Mouse (Mus musculus) testis, adult 2 months (tissue): Measurements from ENCODE around the gene Arl15. TPM values are rescaled to one million over a fixed set of nuclear protein-coding genes. Genes with fewer than 3 reads are reported as not detected.

Source experiments
- H3K27ac ChIP-seq: fragments of 200-500 bp; 2 replicates; pipeline ENCODE4 v1.5.1; 2012; ENCODE audit warnings: low read depth, low read length; ENCODE audit not compliant: control insufficient read depth, insufficient read depth
- H3K27me3 ChIP-seq: fragments of 200-500 bp; 2 replicates; pipeline ENCODE4 v1.6.1; 2012; ENCODE audit warnings: mild to moderate bottlenecking, low read length, moderate library complexity; ENCODE audit not compliant: control insufficient read depth, insufficient read depth
- H3K36me3 ChIP-seq: fragments of 200-500 bp; 2 replicates; pipeline ENCODE4 v1.6.1; 2012; ENCODE audit warnings: mild to moderate bottlenecking, low read length; ENCODE audit not compliant: control insufficient read depth, insufficient read depth
- H3K4me1 ChIP-seq: fragments of 200-500 bp; 2 replicates; pipeline ENCODE4 v1.6.1; 2012; ENCODE audit warnings: low read length; ENCODE audit not compliant: control insufficient read depth, insufficient read depth
- H3K4me3 ChIP-seq: fragments of 200-500 bp; 2 replicates; pipeline ENCODE4 v1.5.1; 2012; ENCODE audit warnings: low read depth, mild to moderate bottlenecking, low read length, moderate library complexity, mixed read lengths; ENCODE audit not compliant: control insufficient read depth
- CTCF ChIP-seq: fragments of 200-500 bp; IDR thresholded peaks from 2 replicates; pipeline ENCODE4 v1.5.1; 2012; ENCODE audit warnings: low read depth, mild to moderate bottlenecking, inconsistent platforms, low read length, moderate library complexity; ENCODE audit not compliant: control insufficient read depth, insufficient read depth, insufficient replicate concordance
- POLR2A ChIP-seq: fragments of 200-500 bp; IDR thresholded peaks from 2 replicates; pipeline ENCODE4 v1.6.1; 2012; ENCODE audit warnings: low read depth, mild to moderate bottlenecking, inconsistent platforms, low read length, moderate library complexity; ENCODE audit not compliant: control insufficient read depth
- polyA plus RNA-seq: library from polyadenylated mRNA; depleted of rRNA; stranded (reverse); fragments of >200 nt; gene quantifications from 2 replicates; pipeline ENCODE4 v1.2.3, GENCODE M21; 2012

The Arl15 gene
- polyA plus RNA-seq, 1 experiment, result 2.0 TPM

DNA sequence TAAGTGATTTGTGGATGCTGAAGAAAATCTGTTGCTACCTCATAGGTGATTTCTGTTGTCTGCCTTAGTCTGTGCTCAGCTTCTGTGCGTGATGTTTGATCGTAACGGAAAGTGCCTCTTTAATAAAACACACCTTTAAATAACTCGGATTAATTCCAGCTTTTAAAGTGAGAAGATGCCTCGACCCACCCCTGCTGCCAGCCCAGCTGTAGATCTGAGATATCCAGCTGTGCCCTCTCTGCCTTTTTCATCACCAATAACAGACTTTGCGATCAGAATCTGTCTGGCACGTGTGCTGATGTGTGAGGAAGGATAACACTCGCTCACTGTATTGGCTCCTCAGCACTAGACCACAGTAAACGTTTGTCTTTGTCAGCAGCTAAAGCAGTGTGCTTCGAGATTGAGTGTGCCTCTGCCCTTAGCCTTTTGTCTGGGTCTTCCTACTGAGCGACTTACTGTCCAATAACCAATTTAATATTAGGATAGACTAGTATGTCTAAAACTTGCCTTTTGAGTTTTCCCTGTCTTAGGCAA, 117.7 kb downstream of the Arl15 start:
- H3K36me3 ChIP-seq, result no peaks in the 10 kb centered on the region

DNA sequence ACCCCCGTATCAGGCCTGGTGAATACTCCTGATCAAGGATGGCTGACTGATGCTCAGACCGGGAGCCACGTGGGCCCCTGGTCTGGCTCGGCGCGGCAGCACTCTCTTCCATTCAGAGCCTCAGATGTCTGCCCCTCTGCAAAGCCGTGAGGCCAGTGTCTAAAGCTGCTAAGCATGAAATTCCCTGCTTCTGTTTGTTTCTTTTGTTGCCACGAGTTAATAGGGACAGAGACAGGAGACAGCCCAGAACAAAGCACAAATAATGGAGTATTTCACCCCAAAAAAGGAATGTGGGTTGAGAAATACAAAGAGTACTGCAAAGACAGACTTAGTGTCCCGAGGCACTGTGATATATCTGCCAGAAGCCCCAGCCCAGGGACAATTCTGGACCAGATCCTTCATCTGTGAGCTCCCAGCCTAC, 120.3 kb downstream of the Arl15 start:
- no peaks in the 10 kb centered on the region for H3K4me1 ChIP-seq
- H3K27me3 ChIP-seq, result no peaks in the 10 kb centered on the region
- H3K36me3 ChIP-seq, result no peaks in the 10 kb centered on the region
- no peak for TF ChIP-seq POLR2A
- no peak for TF ChIP-seq CTCF
- no peak overlapping the region for H3K27ac ChIP-seq
- H3K4me3 ChIP-seq, result no peak overlapping the region

More for the DNA sequence above, 117.7 kb downstream of the Arl15 start:
- Histone ChIP-seq H3K27me3 (no peaks in the 10 kb centered on the region), H3K27ac (no peak overlapping the region), H3K4me3 (no peak overlapping the region), H3K4me1 (no peaks in the 10 kb centered on the region)
- no peak for TF ChIP-seq POLR2A
- no peak for TF ChIP-seq CTCF

DNA sequence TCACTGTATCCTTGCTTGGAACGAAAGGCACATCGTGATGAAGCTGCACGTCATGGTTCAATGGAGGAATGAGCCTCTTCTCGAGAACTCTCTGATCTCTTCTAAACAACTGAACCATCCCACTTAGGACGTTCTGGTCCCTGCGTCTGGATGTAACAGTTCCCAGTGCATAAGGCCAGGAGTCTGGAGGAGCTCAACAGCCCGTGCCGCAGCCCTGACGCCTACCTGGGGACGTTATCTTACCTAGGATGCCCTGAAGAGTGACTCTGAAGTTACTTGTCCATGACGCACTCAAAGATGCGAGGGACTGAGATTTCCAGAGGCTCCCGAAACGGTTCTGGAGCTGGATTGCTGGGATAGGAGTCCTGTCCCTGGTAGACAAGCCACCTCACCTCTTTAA, 121.4 kb downstream of the Arl15 start:
- H3K4me3 ChIP-seq, result no peak overlapping the region
- H3K4me1 ChIP-seq, result no peaks in the 10 kb centered on the region
- H3K36me3 ChIP-seq, result no peaks in the 10 kb centered on the region
- H3K27ac ChIP-seq, result no peak overlapping the region
- TF ChIP-seq POLR2A (no peak), CTCF (no peak)
- no peaks in the 10 kb centered on the region for H3K27me3 ChIP-seq

DNA sequence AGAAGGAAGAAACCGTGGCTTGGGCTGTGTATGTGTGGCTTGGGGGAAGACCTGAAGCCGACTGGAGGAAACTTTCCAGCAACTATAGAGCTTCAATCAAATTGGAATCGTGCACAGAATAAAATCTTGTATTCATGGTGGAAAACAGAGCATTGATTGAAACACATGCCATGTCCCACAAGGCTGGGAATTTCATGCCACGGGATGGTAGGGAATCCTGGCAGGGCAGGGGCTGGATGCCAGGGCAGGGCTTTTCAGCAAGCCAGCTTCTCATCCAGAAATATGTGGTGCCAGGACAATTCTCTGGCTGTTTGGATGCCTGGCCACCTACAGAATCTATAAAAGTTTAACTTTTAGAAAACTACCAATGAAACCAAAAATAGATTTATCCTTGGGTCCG, 122.5 kb downstream of the Arl15 start:
- Histone ChIP-seq H3K27me3 (no peaks in the 10 kb centered on the region), H3K27ac (no peak overlapping the region), H3K36me3 (no peaks in the 10 kb centered on the region), H3K4me3 (no peak overlapping the region), H3K4me1 (no peaks in the 10 kb centered on the region)
- TF ChIP-seq CTCF, result no peak
- TF ChIP-seq POLR2A, result no peak

DNA sequence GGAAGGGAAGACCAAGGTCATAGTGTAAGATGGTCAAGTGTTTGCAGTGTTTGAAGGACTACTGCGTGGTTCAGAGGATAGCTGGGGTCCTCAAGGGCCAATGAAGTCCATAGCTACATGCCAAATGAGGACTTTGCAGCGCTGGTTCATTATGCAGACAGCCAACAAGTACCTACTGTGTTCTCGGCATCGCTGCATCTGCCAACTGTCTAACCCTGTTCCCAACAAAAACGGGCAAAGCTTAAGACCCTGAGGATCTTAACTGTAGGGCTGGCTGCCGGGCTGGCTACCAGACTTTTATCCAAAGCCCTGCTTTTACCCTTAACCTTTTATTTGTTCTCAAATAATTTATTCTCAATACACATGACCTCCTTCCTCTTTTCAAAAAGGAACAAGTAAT, 123.1 kb downstream of the Arl15 start:
- H3K4me1 ChIP-seq, result no peaks in the 10 kb centered on the region

DNA sequence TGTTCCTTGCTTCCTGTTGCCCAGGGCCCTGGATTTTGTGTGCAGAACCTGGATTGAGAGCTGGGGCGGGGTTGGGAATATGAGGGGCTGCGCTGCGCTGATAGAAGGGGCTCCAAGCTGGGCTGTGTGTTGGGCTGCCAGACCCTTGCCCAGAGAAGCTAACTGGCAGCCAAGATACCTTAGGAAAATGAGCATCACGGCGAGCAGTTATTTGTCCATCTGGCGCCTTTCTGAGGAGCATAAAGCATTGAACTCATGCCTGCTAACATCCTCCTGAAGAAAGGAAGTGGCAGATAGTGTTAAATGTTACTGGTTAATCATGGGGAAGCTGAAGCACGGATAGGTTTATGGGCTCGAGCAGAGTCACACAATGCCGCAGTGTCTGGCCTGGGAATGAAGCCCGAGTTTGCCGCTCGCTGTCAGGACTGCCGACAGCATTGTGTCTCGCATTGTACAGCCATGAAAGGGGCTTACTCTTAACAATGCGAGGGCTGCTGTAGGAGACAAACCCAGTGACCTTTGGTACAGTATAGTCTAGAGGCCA, 123.6 kb downstream of the Arl15 start:
- TF ChIP-seq CTCF, result no peak
- no peak for TF ChIP-seq POLR2A
- H3K27me3 ChIP-seq, result no peaks in the 10 kb centered on the region
- no peak overlapping the region for H3K4me3 ChIP-seq
- H3K36me3 ChIP-seq, result no peaks in the 10 kb centered on the region
- no peak overlapping the region for H3K27ac ChIP-seq
- no peaks in the 10 kb centered on the region for H3K4me1 ChIP-seq

More for the DNA sequence above, 123.1 kb downstream of the Arl15 start:
- H3K4me3 ChIP-seq, result no peak overlapping the region
- no peaks in the 10 kb centered on the region for H3K27me3 ChIP-seq
- H3K36me3 ChIP-seq, result no peaks in the 10 kb centered on the region
- TF ChIP-seq POLR2A, result no peak
- TF ChIP-seq CTCF, result no peak
- H3K27ac ChIP-seq, result no peak overlapping the region

DNA sequence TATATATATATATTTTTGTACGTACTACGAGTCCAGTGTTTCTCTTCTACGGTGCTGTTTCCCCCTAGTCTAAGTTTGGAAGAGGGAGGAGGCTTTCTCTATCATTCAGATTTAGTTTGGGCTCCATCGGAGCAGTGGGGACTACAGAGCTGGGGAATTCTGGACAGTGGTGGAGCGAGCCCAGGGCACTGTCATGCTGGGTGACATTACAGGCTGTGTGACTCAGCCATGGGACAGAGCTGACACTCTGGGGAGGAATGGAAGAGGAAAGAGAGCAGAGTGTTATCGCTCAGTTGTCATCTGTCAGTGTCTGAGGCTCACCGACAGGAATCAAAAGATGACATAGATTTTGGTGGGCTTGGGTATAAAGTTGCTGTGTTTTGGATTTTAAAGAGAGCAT, 124.4 kb downstream of the Arl15 start:
- TF ChIP-seq POLR2A, result no peak
- no peak for TF ChIP-seq CTCF
- no peaks in the 10 kb centered on the region for H3K27me3 ChIP-seq
- no peak overlapping the region for H3K27ac ChIP-seq
- H3K4me3 ChIP-seq, result no peak overlapping the region
- H3K4me1 ChIP-seq, result no peaks in the 10 kb centered on the region
- no peaks in the 10 kb centered on the region for H3K36me3 ChIP-seq

DNA sequence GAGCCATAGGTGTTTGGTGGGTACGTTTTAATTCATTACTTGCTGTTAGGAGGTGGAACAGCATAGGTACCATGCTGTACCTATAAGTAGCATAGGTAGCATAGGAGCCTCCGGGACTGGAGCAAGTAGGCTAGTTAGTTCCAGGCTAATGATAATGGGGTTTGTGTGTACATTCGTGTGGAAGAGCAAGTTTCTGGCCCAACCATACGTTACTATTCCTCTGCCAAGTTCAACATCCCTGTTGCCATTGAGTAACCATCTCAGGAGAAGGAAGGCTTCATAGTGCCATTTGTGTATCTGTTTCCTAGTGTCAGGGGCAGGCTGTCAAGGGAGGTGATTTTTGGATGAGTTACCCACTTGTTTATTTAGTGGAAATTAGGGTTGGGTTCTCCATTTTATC, 141.4 kb downstream of the Arl15 start:
- TF ChIP-seq CTCF (no peak), POLR2A (no peak)
- Histone ChIP-seq H3K4me3 (no peak overlapping the region), H3K27me3 (no peaks in the 10 kb centered on the region), H3K36me3 (no peaks in the 10 kb centered on the region), H3K4me1 (no peaks in the 10 kb centered on the region), H3K27ac (no peak overlapping the region)
